Mouse (Mus musculus) mesoderm, embryonic 11.5 days (tissue): ENCODE measurements around the gene Gpm6b.

Experiments
- DNase-seq: peaks from one replicate; pipeline ENCODE4 v3.0.0-alpha.2; 2012; ENCODE audit warnings: low read depth, low spot score

Gene Gpm6b

GRCm38 (mm10) chrX:166354913-166355312 is 116.2 kb downstream of the Gpm6b start:
- no peak for DNase-seq

GRCm38 (mm10) chrX:166356276-166356675 is 117.6 kb downstream of the Gpm6b start:
- no peak for DNase-seq

- DNase-seq, result no peak
Measured at GRCm38 (mm10) chrX:166358955-166359354, 120.2 kb downstream of the Gpm6b start.

GRCm38 (mm10) chrX:166359927-166360440 is 121.3 kb downstream of the Gpm6b start:
- no peak for DNase-seq

GRCm38 (mm10) chrX:166360455-166360854 is 121.7 kb downstream of the Gpm6b start:
- no peak for DNase-seq

GRCm38 (mm10) chrX:166365458-166366213 is 126.9 kb downstream of the Gpm6b start:
- DNase-seq, result peak; percentile 12

- no peak for DNase-seq
Measured at GRCm38 (mm10) chrX:166376681-166377328, 138.1 kb downstream of the Gpm6b start.

- no peak for DNase-seq
Measured at GRCm38 (mm10) chrX:166378652-166379051, 139.9 kb downstream of the Gpm6b start.

- DNase-seq, result no peak
Measured at GRCm38 (mm10) chrX:166383606-166384005, 144.9 kb downstream of the Gpm6b start.

- DNase-seq, result peak; percentile 7
Measured at GRCm38 (mm10) chrX:166384935-166385334, 146.2 kb downstream of the Gpm6b start.

GRCm38 (mm10) chrX:166386656-166387055 is 147.9 kb downstream of the Gpm6b start:
- DNase-seq, result no peak

- no peak for DNase-seq
Measured at GRCm38 (mm10) chrX:166393753-166394152, 155.0 kb downstream of the Gpm6b start.

GRCm38 (mm10) chrX:166407865-166408264 is 169.2 kb downstream of the Gpm6b start:
- no peak for DNase-seq

GRCm38 (mm10) chrX:166416196-166416595 is 177.5 kb downstream of the Gpm6b start:
- DNase-seq, result peak; percentile 8

GRCm38 (mm10) chrX:166434812-166435211 is 196.1 kb downstream of the Gpm6b start:
- peak; percentile 5 for DNase-seq
